ENCODE assay signal across 16 mouse cellular contexts in genomic region chr1:84923432-84923831, GRCm38 (mm10).
"Had no signal": no experiment of that assay in that cellular context is flagged by ENCODE, and none has a peak within 500 bp of the region (broad histone marks: within the 10 kb centered on the region; RNA-seq: fewer than 3 reads in every experiment).

No protein-coding gene starts in this region.

- H3K27ac ChIP-seq: neural tube, embryonic 13.5 days; neural tube, embryonic 15.5 days; stomach, embryonic 15.5 days; stomach, postnatal 0 days had no signal

- H3K9me3 ChIP-seq: neural tube, embryonic 13.5 days; neural tube, embryonic 15.5 days; stomach, embryonic 15.5 days had no signal

- H3K36me3 ChIP-seq: stomach, embryonic 15.5 days had no signal

- H3K4me1 ChIP-seq: neural tube, embryonic 13.5 days; neural tube, embryonic 15.5 days; stomach, embryonic 15.5 days had no signal

- DNase-seq: retina, postnatal 1 day; right cerebral cortex, adult 18-20 months; right cerebral cortex, postnatal 14 days; right cerebral cortex, postnatal 25 days; right cerebral cortex, postnatal 4 days; spleen, adult 18-20 months; thymus, adult 18-20 months; thymus, adult 2 months; thymus, postnatal 14 days; thymus, postnatal 25 days; thymus, postnatal 36 days; thymus, postnatal 4 days had no signal

- H3K9ac ChIP-seq: neural tube, embryonic 13.5 days; neural tube, embryonic 15.5 days; stomach, embryonic 15.5 days had no signal

- H3K27me3 ChIP-seq: neural tube, embryonic 13.5 days; neural tube, embryonic 15.5 days; stomach, embryonic 15.5 days had no signal

- H3K4me3 ChIP-seq: neural tube, embryonic 13.5 days; neural tube, embryonic 15.5 days; stomach, embryonic 15.5 days had no signal

- H3K4me2 ChIP-seq: neural tube, embryonic 13.5 days; neural tube, embryonic 15.5 days; stomach, embryonic 15.5 days had no signal
